Mouse (Mus musculus) bone marrow macrophage, adult 2 months (primary cell): Measurements from ENCODE around the gene Ppard. TPM values are rescaled to one million over a fixed set of nuclear protein-coding genes. Genes with fewer than 3 reads are reported as not detected.

Source experiments
- H3K27ac ChIP-seq: 2 replicates; pipeline ENCODE4 v1.5.1; 2012; ENCODE audit warnings: low read depth, low read length; ENCODE audit not compliant: insufficient read depth
- H3K4me1 ChIP-seq: 2 replicates; pipeline ENCODE4 v1.6.1; 2012; ENCODE audit warnings: low read length; ENCODE audit not compliant: control insufficient read depth, insufficient read depth
- H3K4me3 ChIP-seq: 2 replicates; pipeline ENCODE4 v1.5.1; 2012; ENCODE audit warnings: mild to moderate bottlenecking, low read length, moderate library complexity; ENCODE audit not compliant: insufficient read depth
- CTCF ChIP-seq: IDR thresholded peaks from 2 replicates; pipeline ENCODE4 v1.5.1; 2012; ENCODE audit warnings: low read depth, mild to moderate bottlenecking, low read length, moderate library complexity
- POLR2A ChIP-seq: IDR thresholded peaks from 2 replicates; pipeline ENCODE4 v1.6.1; 2012; ENCODE audit warnings: mild to moderate bottlenecking, low read depth, low read length, borderline replicate concordance
- polyA plus RNA-seq: library from polyadenylated mRNA; stranded (reverse); fragments of >200 nt; gene quantifications from 2 replicates; pipeline ENCODE4 v1.2.4, GENCODE M21; 2012; ENCODE audit not compliant: missing spikeins, insufficient read depth, insufficient read length

Gene Ppard
- polyA plus RNA-seq, 1 experiment: 29.5 TPM

DNA sequence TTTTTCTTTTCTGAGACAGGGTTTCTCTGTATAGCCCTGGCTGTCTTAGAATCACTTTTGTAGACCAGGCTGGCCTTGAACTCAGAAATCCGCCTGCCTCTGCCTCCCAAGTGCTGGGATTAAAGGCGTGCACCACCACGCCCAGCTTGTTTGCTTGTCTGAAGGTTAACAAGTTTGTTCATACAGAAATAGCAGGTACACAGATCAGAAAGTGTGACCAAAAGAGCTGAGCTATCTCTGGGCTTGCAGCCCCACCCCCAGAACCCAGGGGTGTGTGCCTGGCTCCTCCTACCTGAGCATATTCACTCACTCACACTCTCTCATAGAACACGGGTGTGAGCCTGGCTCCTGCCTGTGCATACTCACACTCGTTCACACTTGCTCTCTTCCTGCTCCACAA lies 34.8 kb downstream of the Ppard start:
- H3K4me1 ChIP-seq: no peaks in the 10 kb centered on the region
- no peak overlapping the region for H3K4me3 ChIP-seq
- no peak overlapping the region for H3K27ac ChIP-seq
- TF ChIP-seq POLR2A: no peak
- no peak for TF ChIP-seq CTCF

DNA sequence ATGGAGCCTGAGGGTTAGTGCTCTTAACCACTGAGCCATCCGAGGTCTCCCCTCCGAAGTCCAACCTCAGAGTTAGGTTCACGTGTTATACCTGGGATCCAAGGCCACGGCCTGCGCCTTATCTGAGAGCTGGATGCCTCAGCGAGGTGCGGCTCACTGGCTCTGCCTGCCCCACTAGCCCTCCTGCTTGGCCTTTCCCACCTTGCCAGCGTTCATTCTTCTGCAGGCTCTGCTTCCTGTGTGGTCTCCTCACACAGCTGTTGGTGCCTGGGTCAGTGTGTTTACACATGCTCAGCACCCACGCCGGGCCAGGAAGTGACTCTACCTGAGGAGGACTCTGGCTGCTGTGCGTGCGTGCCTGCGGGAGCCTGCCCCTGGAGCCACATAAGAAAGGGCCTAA lies 37.7 kb downstream of the Ppard start:
- Histone ChIP-seq H3K4me1 (no peaks in the 10 kb centered on the region), H3K27ac (no peak overlapping the region), H3K4me3 (no peak overlapping the region)
- TF ChIP-seq POLR2A (no peak), CTCF (no peak)

DNA sequence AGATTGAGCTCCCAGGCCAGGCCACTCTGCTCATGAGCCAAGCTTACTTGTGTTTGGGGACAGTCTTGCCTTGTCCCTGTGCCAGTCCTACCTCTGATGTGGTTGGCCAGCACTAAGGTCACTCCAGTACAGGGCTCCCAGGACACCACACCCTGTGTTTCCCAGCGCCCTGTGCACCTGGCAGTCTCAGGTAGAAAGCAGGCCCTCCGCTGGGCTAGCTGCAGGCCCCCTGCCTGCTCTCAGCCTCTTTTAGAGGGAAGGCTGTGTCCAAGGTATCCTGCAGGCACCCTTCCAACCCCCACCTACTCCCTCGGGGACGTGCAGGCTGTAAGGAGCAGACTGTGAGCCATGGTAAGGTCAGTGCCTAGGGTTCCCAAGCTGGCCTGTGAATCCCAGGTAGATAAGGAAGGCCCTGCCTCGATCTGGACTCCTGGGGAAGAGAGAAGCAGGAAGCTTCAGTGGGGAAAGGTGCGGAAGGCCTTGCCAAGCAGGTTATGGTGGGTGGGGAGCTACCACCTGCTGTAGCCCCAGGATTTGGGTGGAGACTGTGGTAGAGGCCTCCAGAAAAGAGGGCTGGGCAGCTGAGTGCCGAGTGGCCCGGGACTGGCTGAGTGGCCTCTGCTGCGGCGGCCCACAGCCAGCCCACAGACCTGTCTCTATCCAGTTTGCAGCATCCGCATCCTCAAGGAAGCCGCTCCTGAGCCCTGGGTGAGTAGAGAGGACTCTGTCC lies 39.2 kb downstream of the Ppard start:
- H3K27ac ChIP-seq: no peak overlapping the region
- no peak for TF ChIP-seq CTCF
- no peak for TF ChIP-seq POLR2A
- no peak overlapping the region for H3K4me3 ChIP-seq
- H3K4me1 ChIP-seq: no peaks in the 10 kb centered on the region

DNA sequence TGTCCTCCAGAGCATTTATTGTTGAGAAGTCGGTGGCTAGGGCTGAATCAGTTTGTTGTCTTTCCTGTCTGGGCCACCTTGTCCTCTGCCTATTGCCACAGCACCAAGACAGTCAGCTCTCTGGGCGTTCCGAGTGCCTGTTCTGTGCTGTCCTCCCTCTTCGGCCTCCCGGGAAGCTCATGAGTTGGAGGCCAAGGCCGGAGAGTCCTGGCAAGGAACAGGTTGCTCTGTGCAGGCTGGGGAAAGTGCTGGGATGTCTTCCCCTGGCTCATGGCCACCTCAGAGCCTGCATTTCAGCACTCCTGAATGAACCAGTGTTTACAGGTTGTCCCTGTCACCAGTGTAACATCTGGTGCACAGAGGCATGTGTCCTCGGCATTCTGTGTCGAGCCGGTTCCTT lies 39.8 kb downstream of the Ppard start:
- no peak overlapping the region for H3K27ac ChIP-seq
- H3K4me3 ChIP-seq: no peak overlapping the region
- no peak for TF ChIP-seq CTCF
- TF ChIP-seq POLR2A: no peak
- H3K4me1 ChIP-seq: no peaks in the 10 kb centered on the region

DNA sequence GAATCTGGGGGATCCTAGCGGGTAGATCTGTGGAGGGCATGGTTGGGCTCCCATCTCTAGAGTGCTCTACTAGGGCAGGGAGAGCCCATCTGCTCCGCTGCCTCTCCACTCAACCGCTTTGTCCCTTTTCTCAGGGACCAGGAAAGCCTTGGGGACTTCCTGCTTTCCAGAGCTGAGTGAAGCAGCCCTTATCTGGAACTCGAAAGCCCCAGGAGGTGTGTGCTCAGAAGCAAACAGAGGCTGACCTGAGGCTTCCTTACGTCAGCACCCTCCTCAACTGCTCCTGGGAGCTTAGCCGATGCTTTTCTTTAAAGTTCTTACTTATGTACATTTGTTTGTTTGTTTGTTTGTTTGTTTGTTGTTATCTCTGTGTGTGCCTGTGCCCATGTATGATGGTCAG lies 40.3 kb downstream of the Ppard start:
- H3K4me3 ChIP-seq: no peak overlapping the region
- no peak for TF ChIP-seq POLR2A
- no peak for TF ChIP-seq CTCF
- no peaks in the 10 kb centered on the region for H3K4me1 ChIP-seq
- no peak overlapping the region for H3K27ac ChIP-seq

DNA sequence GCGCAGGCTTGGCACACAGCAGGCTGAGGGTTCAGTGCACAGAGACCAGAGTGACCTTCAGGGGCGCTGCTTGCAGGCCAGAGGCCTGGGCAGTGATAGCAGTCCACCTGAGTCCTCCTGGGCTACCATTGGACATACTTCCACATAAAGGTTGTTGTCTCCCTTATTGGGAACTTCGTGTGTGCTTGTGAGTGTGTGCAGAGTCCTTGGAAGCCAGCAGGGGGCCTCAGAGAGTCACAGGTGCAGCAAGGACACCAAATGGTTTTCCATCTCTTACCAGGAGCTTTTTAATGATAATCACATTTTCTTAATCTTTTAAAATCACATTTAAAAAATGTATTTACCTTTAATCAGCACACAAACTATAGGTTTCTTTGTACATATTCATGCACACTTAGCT lies 42.2 kb downstream of the Ppard start:
- Histone ChIP-seq H3K4me3 (no peak overlapping the region), H3K4me1 (no peaks in the 10 kb centered on the region), H3K27ac (no peak overlapping the region)
- TF ChIP-seq CTCF: peak; percentile 58; the same call in 1 of the 2 replicates
- no peak for TF ChIP-seq POLR2A

DNA sequence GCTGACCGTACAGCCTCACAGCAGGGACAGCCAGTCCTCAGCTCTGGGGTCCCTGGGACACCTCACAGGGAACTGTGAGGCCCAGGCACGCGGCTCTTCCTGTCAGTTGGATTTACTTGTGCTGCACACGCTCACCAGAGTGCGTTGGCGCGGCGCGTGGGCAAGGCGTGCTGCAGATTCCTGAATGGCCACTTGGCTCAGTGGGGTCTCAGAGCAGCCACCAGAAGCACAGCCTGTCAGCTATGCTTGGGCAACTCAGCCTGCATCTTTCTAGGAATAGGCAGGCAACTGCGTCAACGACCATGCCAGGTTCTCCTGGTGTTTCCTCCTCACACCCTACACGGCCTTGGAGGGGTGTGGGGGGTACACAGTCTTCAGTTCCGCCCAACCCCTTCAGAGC lies 44.7 kb downstream of the Ppard start:
- peaks cover 18% of the 10 kb centered on the region for H3K4me1 ChIP-seq
- no peak for TF ChIP-seq POLR2A
- TF ChIP-seq CTCF: no peak
- no peak overlapping the region for H3K4me3 ChIP-seq
- no peak overlapping the region for H3K27ac ChIP-seq

DNA sequence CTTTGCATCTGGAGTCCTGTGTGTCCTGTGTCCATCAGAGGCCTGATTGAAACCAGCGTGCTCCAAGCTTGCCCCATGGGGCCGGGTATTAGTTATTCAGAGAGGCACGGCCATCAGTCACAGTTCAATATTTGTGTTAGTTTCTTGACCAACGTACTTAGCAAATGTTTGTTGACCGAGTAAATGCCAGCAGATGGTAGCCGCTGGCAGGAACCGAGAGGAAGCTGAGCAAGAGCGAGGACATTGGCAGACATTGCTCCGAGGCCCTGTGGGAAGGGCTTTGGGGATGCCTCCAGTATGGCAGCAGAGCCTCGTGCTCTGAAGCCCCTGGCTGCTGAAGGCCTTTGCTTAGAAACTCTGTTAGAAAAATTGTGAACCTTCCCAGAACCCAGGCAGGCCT lies 45.2 kb downstream of the Ppard start:
- Histone ChIP-seq H3K4me1 (peaks cover 21% of the 10 kb centered on the region), H3K4me3 (no peak overlapping the region), H3K27ac (no peak overlapping the region)
- TF ChIP-seq CTCF (no peak), POLR2A (no peak)

DNA sequence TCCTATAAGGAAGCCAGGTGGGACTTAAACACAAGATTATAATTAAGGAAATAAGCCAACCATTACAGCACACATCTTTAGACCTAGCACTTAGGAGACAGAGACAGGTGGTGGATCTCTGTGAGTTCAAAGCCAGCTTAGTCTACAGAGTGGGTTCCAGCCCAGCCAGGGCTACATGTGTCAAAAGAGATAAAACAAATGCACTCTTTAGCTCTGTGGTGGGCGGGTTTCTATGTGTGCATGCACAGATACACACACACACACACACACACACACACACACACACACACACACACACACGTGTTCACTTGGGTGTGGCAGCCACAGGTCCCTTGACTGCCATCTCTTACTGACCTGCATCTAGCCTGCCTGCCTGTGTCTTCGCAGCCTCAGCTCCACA lies 45.7 kb downstream of the Ppard start:
- Histone ChIP-seq H3K4me3 (no peak overlapping the region), H3K4me1 (peaks cover 26% of the 10 kb centered on the region), H3K27ac (no peak overlapping the region)
- TF ChIP-seq POLR2A: no peak
- TF ChIP-seq CTCF: no peak

DNA sequence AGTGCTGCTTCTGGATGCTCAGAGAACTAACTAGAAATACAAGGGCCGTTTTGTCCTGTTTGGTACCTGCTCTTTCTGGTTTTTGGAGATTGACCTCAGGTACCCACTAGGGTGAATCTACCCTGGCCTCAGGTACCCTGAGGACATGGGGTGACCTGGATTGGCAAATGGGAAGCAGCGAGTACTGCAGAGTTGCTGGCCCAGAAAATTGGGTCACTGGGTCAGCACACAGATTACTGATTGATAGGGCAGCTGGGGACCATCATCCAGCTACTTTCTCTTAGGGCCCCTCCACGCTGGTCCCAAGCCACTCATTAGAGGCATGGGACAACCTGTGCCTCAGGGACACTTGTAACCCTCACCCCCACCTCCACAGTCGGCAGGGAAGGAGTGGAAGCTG lies 46.7 kb downstream of the Ppard start:
- TF ChIP-seq CTCF (no peak), POLR2A (no peak)
- Histone ChIP-seq H3K27ac (no peak overlapping the region), H3K4me1 (peaks cover 30% of the 10 kb centered on the region), H3K4me3 (no peak overlapping the region)
